Mouse (Mus musculus): ENCODE measurements around the gene Hs3st5. TPM values are rescaled to one million over a fixed set of nuclear protein-coding genes. Genes with fewer than 3 reads are reported as not detected.

Gene Hs3st5
- total RNA-seq, 2 experiments from 2014 or later, result not detected

DNA sequence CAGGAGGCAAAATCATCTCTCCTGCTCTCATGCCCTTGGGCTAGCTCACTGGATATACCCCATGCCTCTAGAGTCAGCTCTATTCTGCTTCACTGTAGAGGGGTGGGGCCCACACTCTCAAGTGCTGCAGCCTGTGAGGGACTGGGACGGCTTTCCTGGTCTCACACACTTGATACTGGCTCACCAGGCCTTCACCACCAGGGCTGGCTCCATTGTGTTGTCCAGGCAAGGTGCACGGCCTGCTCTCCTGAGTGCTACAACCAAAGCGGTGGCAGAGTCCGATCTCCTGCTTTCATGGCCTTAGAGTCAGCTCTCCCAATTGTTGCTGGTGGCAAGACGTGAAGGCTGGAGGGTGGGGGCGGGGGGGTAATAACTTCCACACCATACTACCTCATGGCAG is 268.3 kb downstream of the Hs3st5 start:
- ATAC-seq (replicated peaks; ENCODE audit: low FRiP score, poor library complexity, severe bottlenecking), result no peak

DNA sequence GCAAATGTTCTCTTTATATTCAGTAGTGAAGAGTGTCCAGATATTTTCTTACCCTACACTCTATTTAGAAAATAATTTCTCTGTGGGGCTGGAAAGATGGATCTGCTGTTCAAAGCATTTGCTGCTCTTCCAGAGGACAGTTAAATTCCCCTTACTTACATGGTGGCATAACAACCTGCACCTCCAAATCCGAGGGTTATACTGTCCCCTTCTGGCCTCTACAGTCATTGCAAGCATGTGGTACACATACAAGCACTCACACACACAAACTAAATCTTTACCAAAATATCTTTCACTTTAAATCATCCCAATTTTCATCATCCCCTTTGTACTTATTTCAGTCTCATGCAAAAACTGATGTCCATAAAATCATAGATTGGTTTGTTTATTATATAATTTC is 275.0 kb downstream of the Hs3st5 start:
- ATAC-seq (replicated peaks; ENCODE audit: low FRiP score, poor library complexity, severe bottlenecking), result no peak

DNA sequence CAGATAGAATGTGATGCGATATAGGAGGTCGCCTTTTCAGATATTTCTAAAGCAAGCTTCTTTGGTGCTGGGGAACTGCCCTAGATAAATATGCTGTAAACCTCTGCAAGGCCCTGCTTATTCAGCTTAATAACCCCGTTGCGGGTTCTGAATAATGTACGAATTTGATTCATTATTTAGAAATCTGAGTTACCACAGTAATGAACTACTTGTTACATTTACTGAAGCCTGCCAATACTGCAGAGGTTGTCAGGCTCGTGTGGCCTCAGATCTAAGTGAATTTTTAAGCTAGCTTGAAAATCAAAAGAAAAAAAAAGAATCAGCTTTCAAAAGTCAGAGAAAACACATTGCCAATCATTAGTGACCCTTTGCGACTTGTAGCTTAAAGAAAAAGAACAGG is 280.4 kb downstream of the Hs3st5 start:
- no peak for ATAC-seq (replicated peaks; ENCODE audit: low FRiP score, poor library complexity, severe bottlenecking)

DNA sequence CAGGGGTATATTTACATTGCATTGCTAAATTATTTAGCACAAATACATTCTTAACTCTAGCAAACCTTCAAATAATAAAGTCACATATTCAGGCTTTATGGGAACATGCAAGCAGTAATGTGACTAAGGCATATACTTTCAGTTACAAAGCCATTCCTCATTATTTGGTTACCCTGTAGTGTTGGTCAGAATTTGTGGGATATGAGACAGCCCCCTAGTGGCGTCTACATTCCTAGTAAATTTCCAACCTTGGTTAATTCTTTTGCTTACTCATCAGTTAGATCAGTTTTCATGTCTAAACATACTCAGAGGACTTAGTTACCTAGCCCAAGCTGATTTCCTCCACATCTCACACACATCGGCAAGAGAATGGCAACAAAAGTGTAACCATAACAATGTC is 285.2 kb downstream of the Hs3st5 start:
- no peak for ATAC-seq (replicated peaks; ENCODE audit: low FRiP score, poor library complexity, severe bottlenecking)

DNA sequence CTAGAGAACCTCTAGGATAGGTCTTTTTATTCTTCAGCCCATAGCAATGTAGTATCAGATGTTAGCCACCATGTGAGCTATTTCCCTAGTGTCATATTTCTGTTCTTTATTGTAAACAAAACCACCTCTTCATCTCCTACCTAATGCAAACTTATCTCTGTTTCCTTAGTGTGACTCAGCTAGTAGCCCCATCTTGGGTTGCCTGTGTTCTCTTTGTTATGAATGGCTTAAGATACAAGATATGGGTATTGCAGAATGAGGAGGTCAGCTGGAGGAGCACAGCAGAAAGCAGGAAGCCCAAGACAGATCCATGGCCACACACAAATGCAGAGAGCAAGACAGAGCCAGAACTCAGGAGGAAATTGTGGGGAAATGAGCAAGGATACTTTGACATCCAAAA is 288.7 kb downstream of the Hs3st5 start:
- ATAC-seq (replicated peaks; ENCODE audit: low FRiP score, poor library complexity, severe bottlenecking), result no peak

DNA sequence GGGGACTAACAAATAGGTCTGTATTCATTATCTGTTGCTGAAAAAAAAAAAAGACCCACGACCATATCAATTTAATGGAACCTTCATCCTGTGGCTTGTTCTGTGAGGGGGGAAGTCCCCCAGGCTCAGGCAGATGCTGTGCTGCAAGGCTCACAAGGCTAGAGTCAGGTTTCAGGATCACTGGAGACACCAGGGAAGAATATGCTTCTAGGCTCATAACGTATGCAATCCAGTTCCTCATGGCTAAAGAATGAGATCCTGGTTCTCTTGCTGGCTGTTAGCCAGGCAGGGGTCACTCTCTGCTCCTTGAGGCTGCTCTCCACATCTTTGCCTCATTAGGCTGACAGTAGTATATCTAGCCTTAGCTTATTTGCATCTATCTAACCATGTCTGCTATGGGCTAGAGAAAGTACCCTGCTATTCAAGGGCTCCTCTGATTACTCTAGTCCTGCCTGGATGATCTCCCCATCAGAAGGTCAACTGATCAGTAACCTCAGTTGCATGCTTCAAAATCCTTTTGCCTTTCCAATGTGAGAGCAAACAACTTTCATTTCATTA is 294.4 kb downstream of the Hs3st5 start:
- ATAC-seq (replicated peaks; ENCODE audit: low FRiP score, poor library complexity, severe bottlenecking), result no peak

DNA sequence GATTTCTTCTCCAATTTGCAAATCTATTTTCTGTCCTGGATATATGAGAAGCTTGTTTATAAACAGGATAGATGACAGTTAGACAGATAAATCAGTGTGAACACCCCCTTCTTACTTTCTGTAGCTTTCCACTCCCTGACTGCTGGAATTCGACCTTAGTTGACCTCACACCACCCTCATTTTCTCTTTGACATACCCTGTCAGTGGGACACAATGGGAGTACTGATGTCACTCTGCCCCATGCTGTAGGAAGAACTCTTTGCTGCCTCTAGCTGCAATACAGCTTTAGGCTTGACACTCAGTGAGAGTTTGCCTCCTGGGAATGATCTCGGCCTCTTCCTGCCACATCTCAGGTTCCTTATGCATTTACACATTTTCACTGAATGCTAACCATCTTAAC is 297.1 kb downstream of the Hs3st5 start:
- ATAC-seq (replicated peaks; ENCODE audit: low FRiP score, poor library complexity, severe bottlenecking), result no peak

DNA sequence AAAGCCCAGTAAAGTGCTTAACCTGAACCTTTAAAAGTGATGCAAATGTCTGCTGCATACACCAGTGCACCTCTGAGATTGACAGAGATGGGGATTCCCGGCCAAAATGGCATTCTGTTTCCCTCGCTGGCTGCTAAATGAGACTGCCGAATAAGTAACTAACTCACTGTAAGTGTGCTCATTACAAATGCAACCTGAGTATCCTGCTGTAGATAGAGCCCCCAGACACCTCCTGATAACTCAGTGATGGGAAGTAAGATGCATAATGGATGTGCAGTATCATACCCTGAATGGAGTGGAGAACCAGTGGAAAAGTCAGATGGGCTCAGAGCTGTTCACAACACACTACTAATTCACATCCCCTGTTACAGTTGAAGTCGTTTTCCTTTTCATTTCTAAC is 298.7 kb downstream of the Hs3st5 start:
- no peak for ATAC-seq (replicated peaks; ENCODE audit: low FRiP score, poor library complexity, severe bottlenecking)

DNA sequence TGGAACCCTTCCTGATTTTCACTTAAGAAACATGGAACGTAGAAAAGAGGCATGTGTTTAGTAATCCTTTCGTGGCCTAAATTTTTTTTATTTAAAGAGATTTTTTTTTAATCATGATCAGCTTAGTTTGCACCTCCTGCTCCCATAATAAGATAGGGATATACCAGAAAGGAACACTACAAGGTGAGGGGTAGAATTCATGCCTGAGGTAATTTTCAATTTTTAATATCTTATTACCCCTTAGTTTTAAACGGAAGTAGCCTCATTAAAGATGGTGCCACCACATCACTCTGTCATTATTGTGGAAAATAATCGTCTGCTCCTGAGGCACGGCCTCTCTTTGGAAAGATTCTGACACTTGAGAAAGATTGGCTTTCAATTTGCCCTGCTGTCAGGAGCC is 299.2 kb downstream of the Hs3st5 start:
- no peak for ATAC-seq (replicated peaks; ENCODE audit: low FRiP score, poor library complexity, severe bottlenecking)

DNA sequence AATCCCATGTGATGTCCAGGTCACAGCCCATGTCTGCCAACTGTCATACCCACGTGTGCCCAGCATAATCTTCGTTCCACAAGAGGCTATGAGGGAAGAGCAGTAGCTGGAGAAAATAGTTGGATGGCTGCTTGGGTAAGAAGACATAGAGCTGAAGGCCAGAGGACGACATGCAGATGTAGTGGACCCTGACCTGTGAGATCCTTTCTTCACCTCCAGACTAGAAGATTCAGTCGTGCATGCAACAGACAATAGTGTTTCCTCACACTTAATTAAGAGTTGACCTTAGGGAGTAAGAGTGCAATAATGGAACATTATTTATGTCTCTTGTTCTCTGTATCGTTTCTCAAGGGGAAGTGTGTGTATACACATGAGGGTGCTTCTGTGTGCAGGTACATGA is 300.4 kb downstream of the Hs3st5 start:
- ATAC-seq (replicated peaks; ENCODE audit: low FRiP score, poor library complexity, severe bottlenecking), result no peak

DNA sequence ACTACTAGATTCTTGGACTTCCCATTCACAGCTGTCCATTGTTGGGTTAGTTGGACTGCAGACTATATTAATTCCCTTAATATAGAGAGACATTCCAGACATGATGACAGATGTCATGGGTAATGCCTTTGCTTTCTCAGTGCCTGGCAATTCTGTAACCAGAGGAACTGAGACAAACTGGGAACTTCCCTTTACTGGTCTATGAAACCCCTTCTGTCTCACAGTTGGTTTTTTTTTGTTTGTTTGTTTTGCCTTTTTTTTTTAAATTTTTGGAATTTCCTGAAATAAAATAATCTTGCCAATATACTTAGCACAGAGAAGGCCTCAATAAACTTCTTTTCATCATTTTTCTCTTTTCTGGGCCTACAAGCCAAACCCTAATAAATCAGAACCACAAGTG is 312.3 kb downstream of the Hs3st5 start:
- ATAC-seq (replicated peaks; ENCODE audit: low FRiP score, poor library complexity, severe bottlenecking), result no peak

DNA sequence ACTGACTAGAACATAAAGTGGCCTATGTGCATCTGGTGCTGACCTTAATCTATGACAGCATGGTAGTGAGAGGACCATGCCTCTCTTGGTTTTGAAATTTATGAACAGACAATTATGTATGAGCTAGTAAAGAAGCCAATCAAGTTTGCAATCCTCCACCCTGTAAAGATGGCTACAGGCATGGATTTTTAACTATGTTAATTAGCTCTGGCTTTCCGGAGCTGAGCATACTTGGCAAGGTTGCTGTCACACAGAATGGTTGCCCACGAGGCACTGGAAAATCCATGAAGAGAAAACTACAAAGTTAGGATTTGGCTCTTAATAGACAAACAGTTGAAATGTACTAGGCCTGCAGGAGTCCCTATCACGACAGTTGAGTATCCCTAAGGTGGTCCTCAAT is 322.5 kb downstream of the Hs3st5 start:
- ATAC-seq (replicated peaks; ENCODE audit: low FRiP score, poor library complexity, severe bottlenecking), result no peak

DNA sequence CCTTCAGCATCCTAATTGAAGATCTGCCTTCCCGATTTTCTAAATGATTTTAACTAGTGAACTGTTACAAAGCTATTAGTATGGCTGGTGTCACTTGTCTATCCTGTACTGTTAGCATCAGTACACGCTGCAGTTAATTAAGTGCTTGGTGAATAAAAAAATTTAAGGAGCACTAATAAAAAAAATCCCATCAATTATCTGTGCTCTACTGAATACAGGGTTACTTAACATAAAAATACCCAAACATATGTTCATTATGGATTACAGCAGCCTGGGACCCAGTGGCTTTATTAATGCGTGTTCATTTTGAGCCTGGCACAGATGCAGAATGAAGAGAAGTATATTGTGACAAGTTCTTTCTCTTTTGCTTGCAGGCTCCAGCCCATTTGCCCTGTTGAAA is 325.6 kb downstream of the Hs3st5 start:
- ATAC-seq (replicated peaks; ENCODE audit: low FRiP score, poor library complexity, severe bottlenecking), result no peak

DNA sequence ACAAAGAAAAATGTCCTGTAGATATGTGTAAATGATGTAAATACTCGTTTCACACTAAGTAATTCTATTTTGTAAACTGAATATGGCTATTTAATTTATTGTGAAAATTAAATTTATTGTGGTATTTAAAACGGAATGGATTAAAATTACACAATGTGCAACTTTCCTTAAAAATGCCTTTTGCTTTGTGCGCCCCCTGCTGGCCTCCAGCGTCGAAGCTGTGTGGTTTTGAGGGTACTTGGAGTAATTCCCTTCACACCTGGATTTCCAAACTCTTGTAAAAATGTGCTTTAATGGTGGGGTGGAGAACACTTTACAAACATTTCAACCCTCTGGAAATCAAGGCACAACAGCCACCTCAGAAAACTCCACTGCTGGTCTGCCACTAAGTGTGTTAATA is 327.6 kb downstream of the Hs3st5 start:
- ATAC-seq (replicated peaks; ENCODE audit: low FRiP score, poor library complexity, severe bottlenecking), result no peak

DNA sequence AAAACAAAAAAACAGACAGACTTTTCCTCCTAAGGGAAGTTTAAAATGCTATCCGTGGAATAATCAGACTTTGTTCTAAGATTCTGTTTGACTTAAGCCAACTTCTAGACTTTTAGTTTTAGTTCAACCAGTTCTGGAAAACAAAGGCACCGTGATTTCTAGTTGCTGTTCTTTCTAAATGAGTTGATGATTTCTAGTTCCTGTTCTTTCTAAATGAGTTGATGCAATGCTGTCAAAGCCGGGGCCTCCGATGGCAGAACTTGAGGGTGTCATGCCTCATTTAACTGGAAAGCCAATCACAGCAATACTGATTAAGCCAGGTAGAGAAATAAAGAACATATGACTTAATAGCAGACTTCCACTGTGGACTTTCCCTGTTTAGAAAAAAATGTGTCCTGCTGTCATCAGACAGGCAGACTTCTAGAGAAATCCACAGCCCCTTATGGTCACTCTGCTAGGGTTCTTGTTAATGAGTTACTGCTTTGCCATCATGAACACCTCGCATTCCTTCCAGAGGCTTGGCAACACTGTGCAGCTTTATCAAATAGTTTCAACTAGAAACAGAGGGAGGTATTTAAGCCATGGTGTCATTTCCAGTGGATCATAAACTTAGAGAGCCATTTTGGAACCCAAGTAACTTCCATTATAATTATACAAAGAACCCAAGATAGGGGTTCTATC is 329.4 kb downstream of the Hs3st5 start:
- ATAC-seq (replicated peaks; ENCODE audit: low FRiP score, poor library complexity, severe bottlenecking), result no peak

DNA sequence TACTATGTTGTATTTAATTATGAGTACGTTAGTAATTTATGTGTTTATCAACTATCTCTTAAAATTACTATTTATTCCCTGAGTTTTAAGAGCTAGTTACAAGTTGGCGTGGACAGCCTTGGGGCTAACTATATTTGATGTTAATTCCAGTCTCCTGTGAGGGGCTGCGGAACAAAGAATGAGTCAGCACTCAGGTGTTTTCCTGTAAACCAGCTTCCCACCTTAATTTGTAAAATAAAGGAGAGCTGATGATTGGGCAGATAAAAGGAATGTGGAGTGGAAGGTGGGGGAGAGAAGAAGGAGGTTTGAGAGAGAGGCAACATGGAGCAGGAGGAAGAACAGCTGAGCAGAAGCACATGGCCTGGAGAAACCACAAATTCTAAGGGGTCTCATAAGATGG is 343.6 kb downstream of the Hs3st5 start:
- ATAC-seq (replicated peaks; ENCODE audit: low FRiP score, poor library complexity, severe bottlenecking), result no peak

DNA sequence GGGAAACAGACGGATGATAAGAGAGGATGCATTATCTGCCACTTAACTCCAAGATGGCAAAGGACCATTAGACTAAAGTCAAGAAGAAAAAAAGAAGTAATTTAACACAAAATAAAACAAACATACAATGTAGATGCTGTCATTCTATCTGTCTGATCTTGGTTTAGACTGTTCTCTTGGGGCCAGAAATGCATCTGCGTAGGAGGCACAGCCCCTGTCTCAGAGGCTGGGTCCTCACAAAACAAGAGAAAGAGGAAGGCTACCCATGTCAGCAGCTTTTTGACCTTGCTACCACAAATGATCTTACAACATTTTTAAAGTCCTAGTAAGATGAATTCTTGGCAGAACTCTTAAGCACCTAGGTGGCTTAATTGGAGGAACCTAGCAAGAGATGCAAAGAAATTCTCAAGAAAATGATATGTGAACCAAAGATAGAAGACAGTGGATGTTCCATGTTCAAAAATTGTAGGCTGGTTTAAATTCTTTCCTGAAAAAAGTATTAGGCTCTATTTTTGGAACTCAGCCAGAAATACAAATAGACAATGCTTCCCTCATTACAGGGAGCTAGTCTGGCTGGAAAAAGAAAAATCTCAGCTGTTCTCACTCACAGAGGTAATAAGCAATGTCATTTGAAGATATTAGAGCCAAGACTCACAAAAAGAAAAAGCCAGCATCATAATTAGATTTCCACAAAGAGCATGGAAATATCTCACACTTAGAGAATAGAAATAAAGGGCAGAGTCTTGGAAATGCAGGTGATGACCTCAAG is 355.7 kb downstream of the Hs3st5 start:
- no peak for ATAC-seq (replicated peaks; ENCODE audit: low FRiP score, poor library complexity, severe bottlenecking)

Data from erythroblast, adult 5-6 weeks (primary cell).